1 mouse cellular context compared by ENCODE assay signal in genomic region chr7:27474490-27474954, GRCm38 (mm10).
A peak's percentile ranks its signal among the peaks of the same experiment; 100 is the strongest.
TF ChIP-seq lines count a peak whose summit lies in the region.

No protein-coding gene starts in this region.

TF ChIP-seq in MEL, 35 proteins besides CTCF, POLR2A, EP300 and RAD21 (continued from another document):
- TF ChIP-seq ZC3H11A (IDR thresholded peaks at IDR 0.05; ENCODE audit: low read depth, low read length) (no peak), GABPA (IDR thresholded peaks at IDR 0.05; ENCODE audit: low read depth, low read length) (peak; percentile 33; the same call in 1 of the 2 replicates), KAT2A (conservative IDR thresholded peaks at IDR 0.05; ENCODE audit: low read depth, low read length) (peak; percentile 90), ETS1 (IDR thresholded peaks at IDR 0.05; ENCODE audit: low read depth, low read length) (peak; percentile 71), MYB (IDR thresholded peaks at IDR 0.05; ENCODE audit: low read depth, low read length) (no peak), TCF12 (IDR thresholded peaks at IDR 0.05; ENCODE audit: low read depth, low read length) (peak; percentile 81; the same call in 1 of the 2 replicates), JUND (IDR thresholded peaks at IDR 0.05; ENCODE audit: low read depth, low read length) (no peak), MAX (IDR thresholded peaks at IDR 0.05; ENCODE audit: low read length) (peak; percentile 73), MYC (IDR thresholded peaks at IDR 0.05; ENCODE audit: low read depth, low read length) (peak; percentile 79; the same call in 1 of the 2 replicates), E2F4 (IDR thresholded peaks at IDR 0.05; ENCODE audit: borderline replicate concordance, low read depth, low read length) (no peak), GATA1 (IDR thresholded peaks at IDR 0.05; ENCODE audit: low read depth, low read length) (no peak), ZNF384 (IDR thresholded peaks at IDR 0.05; ENCODE audit: low read depth, low read length) (no peak), SIN3A (IDR thresholded peaks at IDR 0.05; ENCODE audit: low read length) (peak; percentile 83; the same call in 1 of the 2 replicates), POLR2AphosphoS2 (IDR thresholded peaks at IDR 0.05; ENCODE audit: low read length) (no peak), POLR2AphosphoS5 (IDR thresholded peaks at IDR 0.05; ENCODE audit: borderline replicate concordance, low read depth, low read length) (no peak), NRF1 (IDR thresholded peaks at IDR 0.05; ENCODE audit: insufficient read depth, low read depth, low read length, poor library complexity, severe bottlenecking) (peak; percentile 99; the same call in 1 of the 2 replicates), MAZ (IDR thresholded peaks at IDR 0.05; ENCODE audit: low read depth, low read length) (peak; percentile 94), HCFC1 (IDR thresholded peaks at IDR 0.05; ENCODE audit: low read depth, low read length) (peak; percentile 99), BHLHE40 (IDR thresholded peaks at IDR 0.05; ENCODE audit: borderline replicate concordance, low read depth, low read length) (peak; percentile 75; the same call in 1 of the 2 replicates), USF2 (IDR thresholded peaks at IDR 0.05; ENCODE audit: borderline replicate concordance in 1 of 2, insufficient read depth in 1 of 2, low read depth in 1 of 2, low read length in 2 of 2) (no peak), TAL1 (IDR thresholded peaks at IDR 0.05; ENCODE audit: low read length) (no peak), SMC3 (IDR thresholded peaks at IDR 0.05; ENCODE audit: low read depth, low read length) (peak; percentile 41; the same call in 1 of the 2 replicates), ZKSCAN1 (IDR thresholded peaks at IDR 0.05; ENCODE audit: low read depth, low read length) (no peak; the same call in 1 of the 2 replicates), UBTF (IDR thresholded peaks at IDR 0.05; ENCODE audit: borderline replicate concordance, insufficient read depth, low read depth, low read length) (no peak), CHD1 (IDR thresholded peaks at IDR 0.05; ENCODE audit: low read depth, low read length) (no peak), MEF2A (IDR thresholded peaks at IDR 0.05; ENCODE audit: extremely low read depth, insufficient replicate concordance, low read depth, low read length, poor library complexity, severe bottlenecking) (0 out of 2 replicates have a peak, but pooled peaks have one; percentile 55), ZMIZ1 (IDR thresholded peaks at IDR 0.05; ENCODE audit: low read depth, low read length) (0 out of 2 replicates have a peak, but pooled peaks have one; percentile 64), MAFK (IDR thresholded peaks at IDR 0.05; ENCODE audit: borderline replicate concordance, low read depth, low read length) (no peak), MXI1 (IDR thresholded peaks at IDR 0.05; ENCODE audit: low read depth, low read length) (peak; percentile 76), NELFE (IDR thresholded peaks at IDR 0.05; ENCODE audit: low read depth, low read length) (peak; percentile 46; the same call in 1 of the 2 replicates), USF1 (IDR thresholded peaks at IDR 0.05; ENCODE audit: low read depth, low read length) (0 out of 2 replicates have a peak, but pooled peaks have one; percentile 35), TBP (IDR thresholded peaks at IDR 0.05; ENCODE audit: low read depth, low read length) (peak; percentile 89), CHD2 (IDR thresholded peaks at IDR 0.05; ENCODE audit: low read length) (peak; percentile 90)
TF ChIP-seq in MEL: peak in this region for 21.
